Mouse (Mus musculus) thymus, postnatal 25 days (tissue): ENCODE results near the gene Vmn1r169.
"Not testable (repeated sequence)": the region's sequence is repeated elsewhere in the genome, so short reads cannot be mapped to it uniquely, and the experiment has no call there.

ENCODE experiments used
- DNase-seq: peaks from one replicate; pipeline ENCODE4 v3.0.0; 2022

The Vmn1r169 gene

DNA sequence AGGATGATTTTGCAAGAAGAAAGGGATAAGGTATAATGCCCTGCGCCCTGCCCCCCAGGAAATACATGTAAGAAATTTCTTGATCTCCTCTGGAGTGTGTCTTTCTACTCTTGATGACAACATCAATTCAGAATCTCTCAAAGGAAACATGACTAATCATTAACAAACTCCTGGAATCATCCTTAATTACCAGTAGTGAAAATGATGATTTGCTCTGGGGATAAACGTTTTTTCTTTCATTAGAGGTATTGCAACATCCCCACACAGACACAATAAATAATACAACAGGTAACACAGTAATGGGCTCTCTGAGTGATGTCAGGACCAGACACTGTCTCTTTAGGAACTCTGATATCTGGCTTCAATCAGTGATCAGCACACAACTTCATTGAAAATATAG, at the start of gene Vmn1r169:
Gene Vmn1r169, plus strand, starts transcription at position 301 of the 400 bp plus-strand sequence.
- DNase-seq, result not testable (repeated sequence)

DNA sequence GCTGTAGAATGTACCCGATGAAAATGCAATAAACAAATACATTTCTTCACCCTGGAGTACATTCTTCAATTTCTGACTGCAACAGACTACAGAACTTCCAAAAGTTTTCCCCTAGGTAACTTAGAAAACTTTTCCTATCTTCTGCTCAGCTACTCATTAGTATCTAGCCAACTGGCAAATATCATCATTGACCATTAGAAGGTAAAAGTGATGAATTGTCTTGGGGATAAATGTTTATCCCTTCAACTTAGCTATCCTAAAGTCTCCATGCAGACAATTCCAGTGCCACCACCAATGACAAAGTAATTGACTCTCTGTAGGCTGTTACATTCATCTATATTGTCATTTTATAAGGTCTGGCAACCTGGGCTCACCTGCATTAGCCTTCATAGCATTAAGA, 35.9 kb upstream of the Vmn1r169 start, which contains the start of gene Vmn1r168:
Gene Vmn1r168, plus strand, starts transcription at position 301 of the 400 bp plus-strand sequence.
- not testable (repeated sequence) for DNase-seq

DNA sequence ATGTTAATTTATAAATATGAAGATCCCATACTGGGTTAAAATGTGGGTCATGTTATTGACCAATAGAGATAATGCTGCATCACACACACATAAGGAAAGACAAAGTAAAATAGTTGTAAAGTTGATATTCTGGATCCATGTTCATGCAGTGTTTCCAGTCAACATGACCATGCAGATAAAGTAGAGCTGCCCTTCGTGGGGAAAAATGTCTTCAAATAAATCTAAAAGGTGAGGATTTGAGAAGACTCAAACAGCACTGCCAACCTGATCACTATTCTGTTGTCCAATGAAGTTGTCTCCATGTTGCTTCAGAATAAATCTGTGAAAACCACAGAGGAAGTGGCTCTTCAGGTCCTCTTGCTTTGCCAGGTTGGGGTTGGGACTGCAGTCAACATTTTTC, 30.5 kb downstream of the Vmn1r169 start, which contains the start of gene Vmn1r170:
Gene Vmn1r170, plus strand, starts transcription at position 301 of the 400 bp plus-strand sequence.
- not testable (repeated sequence) for DNase-seq
